Mouse (Mus musculus) adrenal gland, adult (tissue): ENCODE data around the gene Pmvk.
A peak's percentile ranks its signal among the peaks of the same experiment; 100 is the strongest.
"Not testable (repeated sequence)": the region's sequence is repeated elsewhere in the genome, so short reads cannot be mapped to it uniquely, and the experiment has no call there.

Source experiments
- DNase-seq, 2 experiments: peaks; one replicate each; pipeline ENCODE4 v3.0.0; 2022 to 2023; ENCODE audit warnings: low spot score in 1 of 2; ENCODE audit not compliant: inconsistent age in 2 of 2

Gene Pmvk

GRCm38 (mm10) chr3:89425876-89426275, 28.5 kb upstream of the Pmvk start:
- no peak for DNase-seq

GRCm38 (mm10) chr3:89429021-89429420, 25.3 kb upstream of the Pmvk start:
- not testable (repeated sequence) for DNase-seq

- peak; percentile 99 for DNase-seq
Measured at GRCm38 (mm10) chr3:89430171-89431159, 23.9 kb upstream of the Pmvk start, which contains the start of gene Pygo2. Gene Pygo2 (plus strand): TSS chr3:89430214.

GRCm38 (mm10) chr3:89432606-89433005, 21.7 kb upstream of the Pmvk start:
- no peak for DNase-seq

GRCm38 (mm10) chr3:89434532-89434931, 19.8 kb upstream of the Pmvk start:
- no peak for DNase-seq

GRCm38 (mm10) chr3:89435041-89435440, 19.3 kb upstream of the Pmvk start:
- no peak for DNase-seq

GRCm38 (mm10) chr3:89436176-89437113, 17.9 kb upstream of the Pmvk start, which contains the start of gene Pbxip1:
Gene Pbxip1 (plus strand): TSS chr3:89436706.
- peak; percentile 77 to 92 for DNase-seq

GRCm38 (mm10) chr3:89437269-89437668, 17.1 kb upstream of the Pmvk start:
- peak in 1 of 2 experiments; percentile 73 for DNase-seq

- peak in 1 of 2 experiments; percentile 62 for DNase-seq
Measured at GRCm38 (mm10) chr3:89440691-89441090, 13.7 kb upstream of the Pmvk start.

GRCm38 (mm10) chr3:89448720-89449537, 5.4 kb upstream of the Pmvk start:
- peak; percentile 73 to 89 for DNase-seq

GRCm38 (mm10) chr3:89449541-89449940, 4.8 kb upstream of the Pmvk start:
- DNase-seq, result peak; percentile 78 to 91

GRCm38 (mm10) chr3:89451916-89452315, 2.4 kb upstream of the Pmvk start:
- DNase-seq, result no peak

- no peak for DNase-seq
Measured at GRCm38 (mm10) chr3:89455786-89456285, 1.5 kb downstream of the Pmvk start.

GRCm38 (mm10) chr3:89456726-89457665, 2.7 kb downstream of the Pmvk start:
- peak; percentile 67 to 87 for DNase-seq

- peak in 1 of 2 experiments; percentile 50 for DNase-seq
Measured at GRCm38 (mm10) chr3:89458372-89458964, 4.1 kb downstream of the Pmvk start.

- DNase-seq, result peak; percentile 92 to 97
Measured at GRCm38 (mm10) chr3:89458965-89459807, 4.8 kb downstream of the Pmvk start.

GRCm38 (mm10) chr3:89468268-89468667, 13.9 kb downstream of the Pmvk start:
- no peak for DNase-seq

GRCm38 (mm10) chr3:89472280-89472679, 17.9 kb downstream of the Pmvk start:
- DNase-seq, result no peak
